Mouse (Mus musculus) natural killer cell, adult 2 months (primary cell): ENCODE data around the gene Cacna2d2.

Source experiments
- DNase-seq, 2 experiments: peaks; one replicate each; pipeline ENCODE4 v3.0.0; 2022; ENCODE audit warnings: low spot score in 2 of 2

The Cacna2d2 gene

DNA sequence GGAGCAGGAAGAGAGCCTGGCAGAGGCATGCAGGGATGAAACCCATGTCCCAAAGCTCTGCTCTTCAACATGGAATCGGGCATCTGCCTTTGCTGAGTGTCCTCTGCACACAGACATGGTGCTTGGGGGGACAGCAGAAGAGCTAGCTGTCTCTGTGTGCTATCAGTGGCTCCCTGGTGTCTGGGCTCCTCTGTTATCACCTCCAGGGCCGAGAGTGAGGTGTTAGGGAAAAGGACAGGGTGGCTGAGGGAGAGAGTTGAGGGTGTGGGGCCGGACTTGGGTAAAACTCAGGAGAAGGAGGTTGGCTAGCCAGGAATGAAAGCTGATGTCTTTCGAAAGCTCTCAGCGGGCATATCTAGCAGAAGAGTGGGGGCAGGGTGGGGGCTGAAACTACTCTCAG is 63.5 kb downstream of the Cacna2d2 start:
- DNase-seq, result no peak

- DNase-seq, result peak; percentile 32 to 40
Measured at GRCm38 (mm10) chr9:107463509-107463908, 64.1 kb downstream of the Cacna2d2 start.

GRCm38 (mm10) chr9:107464130-107464529 is 64.7 kb downstream of the Cacna2d2 start:
- DNase-seq, result no peak

- no peak for DNase-seq
Measured at GRCm38 (mm10) chr9:107465657-107466056, 66.2 kb downstream of the Cacna2d2 start.

GRCm38 (mm10) chr9:107469213-107469795 is 69.9 kb downstream of the Cacna2d2 start:
- no peak for DNase-seq

DNA sequence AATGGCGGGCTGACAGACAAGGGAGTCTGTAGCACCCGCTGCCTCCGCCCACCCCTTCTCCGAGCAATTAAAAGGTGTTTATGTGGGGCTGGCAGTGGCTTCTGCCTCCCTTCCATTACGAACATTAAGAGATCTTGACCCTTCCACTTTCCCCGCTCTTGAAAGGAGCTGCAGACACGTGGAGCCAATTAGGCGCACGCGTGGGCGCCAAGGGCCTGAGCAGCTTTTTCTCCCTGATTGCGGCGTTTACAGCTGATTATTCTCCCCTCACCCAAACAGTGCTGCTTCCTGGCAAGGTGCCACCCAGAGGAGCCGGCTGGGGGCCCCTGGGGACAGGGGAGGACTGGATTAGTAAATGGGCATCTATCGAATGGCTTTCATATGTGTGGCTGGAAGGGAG is 71.0 kb downstream of the Cacna2d2 start:
- no peak for DNase-seq

- DNase-seq, result no peak
Measured at GRCm38 (mm10) chr9:107474016-107474415, 74.6 kb downstream of the Cacna2d2 start.

DNA sequence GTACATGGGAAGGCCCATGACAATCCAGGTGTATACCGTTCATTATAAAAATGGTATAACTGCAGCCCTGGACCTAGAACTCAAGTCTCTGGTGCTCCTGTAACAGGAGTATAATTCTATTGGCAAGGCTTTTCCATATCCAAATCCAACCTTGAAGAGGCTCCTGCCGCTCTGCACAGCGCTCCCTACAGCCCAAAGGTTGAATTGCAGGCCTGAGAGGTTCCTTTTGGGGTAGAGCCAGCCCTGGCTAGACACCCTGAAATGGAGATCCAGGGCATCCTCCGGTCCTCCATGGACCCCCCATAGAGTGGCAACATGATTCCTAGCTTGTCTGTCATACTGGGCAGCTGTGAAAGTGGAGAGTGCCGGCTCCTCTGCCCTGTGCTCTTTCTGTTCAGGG is 79.6 kb downstream of the Cacna2d2 start:
- no peak for DNase-seq

DNA sequence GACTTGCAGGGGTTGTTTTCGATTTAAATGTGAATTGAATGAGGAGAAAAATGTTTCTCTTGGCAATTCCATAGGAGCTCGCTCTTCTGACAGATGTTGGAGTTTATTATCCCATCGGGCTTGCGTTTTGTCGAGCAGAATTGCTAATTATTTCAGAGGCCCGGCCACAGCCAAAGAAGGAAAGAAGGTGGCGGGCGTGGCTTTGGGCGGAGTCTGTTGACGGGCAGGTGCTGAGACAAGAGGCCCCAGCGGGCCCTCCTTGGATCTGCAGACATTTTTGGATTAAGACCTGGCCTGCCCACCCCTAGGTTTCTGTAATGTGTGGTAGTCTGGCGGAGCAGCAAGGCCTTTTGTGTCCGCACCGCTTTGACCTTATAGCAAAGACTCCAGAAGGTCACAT is 80.2 kb downstream of the Cacna2d2 start:
- DNase-seq, result no peak

GRCm38 (mm10) chr9:107480477-107481069 is 81.2 kb downstream of the Cacna2d2 start:
- no peak for DNase-seq

- no peak for DNase-seq
Measured at GRCm38 (mm10) chr9:107481340-107481739, 81.9 kb downstream of the Cacna2d2 start.

DNA sequence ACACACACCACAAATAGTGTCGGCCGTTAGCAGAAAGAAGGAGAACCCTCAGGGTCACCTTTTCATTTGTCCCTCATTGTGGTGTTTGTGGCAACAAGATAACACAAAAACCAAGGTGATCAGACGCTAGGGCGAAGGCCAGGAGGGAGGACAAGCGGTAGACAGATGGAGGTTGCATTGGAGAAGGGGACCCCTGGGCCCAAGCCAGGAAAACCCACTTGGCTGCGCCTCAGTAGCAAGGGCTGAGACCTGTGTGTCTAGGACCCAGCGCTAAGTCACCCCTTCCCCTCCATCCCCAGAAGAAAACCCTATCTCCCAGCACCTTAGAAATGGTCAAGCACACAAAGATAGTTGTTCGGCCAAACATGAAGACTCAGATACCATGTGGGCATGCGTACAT is 82.6 kb downstream of the Cacna2d2 start:
- no peak for DNase-seq

DNA sequence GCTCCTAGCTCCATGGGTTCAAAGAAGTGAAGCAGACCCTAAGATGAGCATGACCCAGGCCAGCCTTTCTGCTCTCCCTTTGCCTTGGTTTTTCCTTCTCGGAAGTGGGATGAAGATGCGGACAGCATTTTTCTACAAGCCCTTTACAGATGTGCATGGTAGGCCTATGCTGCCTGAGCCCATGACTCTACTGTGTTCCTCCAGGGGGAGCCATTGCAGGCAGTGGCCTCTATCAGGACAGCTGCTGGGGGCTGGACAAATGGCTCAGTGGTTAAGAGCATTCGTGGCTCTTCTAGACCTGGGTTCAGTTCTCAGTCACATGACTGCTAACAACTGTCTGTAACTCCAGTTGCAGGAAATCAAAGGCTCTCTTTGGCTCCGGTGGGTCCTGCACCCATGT is 83.4 kb downstream of the Cacna2d2 start:
- no peak for DNase-seq

DNA sequence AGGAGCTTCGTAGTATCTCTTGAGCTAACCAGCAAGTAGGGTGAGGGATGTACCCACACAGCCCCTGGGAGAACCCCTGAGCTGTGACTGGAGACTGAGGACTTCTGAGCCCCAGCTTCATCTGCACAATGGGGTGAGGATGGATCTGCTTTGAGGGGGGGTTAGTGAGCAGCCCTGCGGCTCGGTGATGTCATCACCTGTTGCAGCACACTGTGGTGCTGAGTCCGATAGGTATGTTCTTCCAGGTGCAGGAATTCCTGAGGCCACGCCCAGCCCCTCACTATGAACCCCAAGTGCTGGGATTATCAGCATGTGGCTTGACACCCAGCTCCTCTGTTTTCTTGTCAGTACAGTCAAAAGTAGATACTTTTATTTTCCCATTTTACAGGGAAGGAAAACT is 84.3 kb downstream of the Cacna2d2 start:
- no peak for DNase-seq

DNA sequence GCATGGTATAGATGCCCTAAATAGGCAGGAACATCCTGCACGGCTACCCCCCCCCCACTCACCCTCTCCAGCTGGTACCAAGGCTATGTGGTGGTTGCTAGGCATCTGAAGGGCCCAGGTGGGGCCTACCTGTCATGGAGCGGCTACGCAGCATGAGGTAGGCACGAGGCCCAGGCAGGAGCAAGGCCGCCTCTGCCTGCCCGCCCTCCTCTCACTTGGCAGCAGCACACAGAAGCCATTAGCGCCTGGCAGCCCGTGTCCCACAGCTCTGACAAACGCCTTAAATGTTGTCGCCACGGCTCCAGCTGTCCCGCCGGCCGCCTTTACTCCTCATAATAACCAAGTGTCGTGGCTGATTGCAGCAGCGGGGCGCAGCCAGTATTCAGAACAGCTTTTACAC is 84.9 kb downstream of the Cacna2d2 start:
- DNase-seq, result no peak

DNA sequence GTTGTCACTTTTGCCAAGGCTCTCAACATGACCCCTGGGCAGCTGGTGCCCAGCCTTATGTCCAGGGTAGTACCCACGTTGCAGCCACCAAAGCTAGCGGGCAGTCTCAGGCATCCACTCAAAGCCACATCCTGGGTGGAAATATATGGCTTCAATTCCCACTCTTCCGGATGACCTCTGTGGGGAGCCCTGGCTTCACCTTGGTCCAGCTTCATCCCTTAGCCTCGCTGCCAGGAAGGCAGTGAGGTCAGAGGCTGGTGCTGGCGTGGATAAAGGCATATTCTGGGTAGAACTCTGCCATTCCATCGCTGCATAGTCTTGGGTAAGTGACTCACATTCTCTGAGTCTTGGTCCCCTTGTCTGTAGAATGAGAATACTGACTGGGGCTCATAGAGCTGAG is 85.4 kb downstream of the Cacna2d2 start:
- no peak for DNase-seq

GRCm38 (mm10) chr9:107486086-107486485 is 86.7 kb downstream of the Cacna2d2 start:
- DNase-seq, result no peak

DNA sequence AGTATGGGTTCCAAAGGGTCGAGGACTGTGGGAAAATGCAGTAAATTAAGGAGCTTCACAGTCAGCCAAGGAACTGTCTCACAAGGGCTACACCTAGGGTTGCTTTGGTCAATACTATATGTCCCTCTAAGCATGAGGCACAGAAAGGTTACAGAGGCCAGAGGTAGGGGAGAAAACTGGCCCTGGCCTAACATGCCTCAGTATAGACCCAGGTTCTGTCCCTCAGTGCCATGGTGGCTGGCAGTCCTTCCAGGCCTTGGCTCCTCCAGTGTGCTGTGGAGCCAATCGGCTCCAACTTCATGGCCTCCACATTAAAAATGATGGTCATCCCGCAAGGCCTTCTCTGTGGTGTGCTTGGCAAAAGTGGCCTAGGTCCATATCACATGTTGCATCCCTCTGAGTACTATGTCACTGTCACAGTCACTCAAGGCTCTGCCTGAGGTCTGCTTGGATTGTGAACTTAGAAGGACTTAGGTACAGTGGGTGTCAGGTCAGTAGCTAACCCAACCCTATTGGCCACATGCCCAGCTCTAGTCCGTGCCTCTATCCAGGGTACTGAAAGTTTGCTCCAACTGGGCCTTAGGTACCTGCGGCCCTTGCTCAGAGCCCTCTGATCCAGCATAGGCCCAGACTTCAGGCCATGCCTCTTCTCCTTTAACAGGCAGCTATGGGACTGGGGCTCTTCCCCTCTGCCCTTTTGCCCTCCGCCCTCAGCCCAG is 87.3 kb downstream of the Cacna2d2 start:
- no peak for DNase-seq

GRCm38 (mm10) chr9:107490146-107490545 is 90.7 kb downstream of the Cacna2d2 start:
- DNase-seq, result no peak

- DNase-seq, result no peak
Measured at GRCm38 (mm10) chr9:107490625-107491024, 91.2 kb downstream of the Cacna2d2 start.

- DNase-seq, result no peak
Measured at GRCm38 (mm10) chr9:107493511-107493910, 94.1 kb downstream of the Cacna2d2 start.

- DNase-seq, result no peak
Measured at GRCm38 (mm10) chr9:107494238-107494637, 94.8 kb downstream of the Cacna2d2 start.

DNA sequence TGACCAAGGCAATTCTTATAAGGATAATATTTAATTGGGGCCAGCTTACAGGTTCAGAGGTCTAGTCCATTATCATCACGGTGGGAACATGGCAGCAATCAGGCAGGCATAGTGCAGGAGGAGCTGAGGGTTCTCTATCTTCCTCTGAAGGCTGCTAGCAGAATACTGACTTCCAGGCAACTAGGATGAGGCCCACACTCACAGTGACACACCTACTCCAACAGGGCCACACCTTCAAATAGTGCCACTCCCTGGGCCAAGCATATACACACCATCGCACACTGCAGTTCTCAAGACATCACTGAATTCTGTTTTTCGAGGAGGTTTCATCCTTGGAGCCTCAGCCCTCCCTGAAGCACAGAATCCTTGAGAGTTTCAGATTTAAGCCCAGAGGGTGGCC is 96.9 kb downstream of the Cacna2d2 start:
- DNase-seq, result no peak
